Mouse (Mus musculus): ENCODE results near the gene Ndufaf2.

GRCm38 (mm10) chr13:108086724-108087123, 71.7 kb downstream of the Ndufaf2 start:
- no peak for TF ChIP-seq POLR2A (IDR thresholded peaks at IDR 0.05; ENCODE audit: low read depth, low read length)
- TF ChIP-seq CTCF (IDR thresholded peaks at IDR 0.05; ENCODE audit: extremely low read depth, insufficient read length, insufficient replicate concordance, low read depth, low read length), result no peak

All from small intestine, adult 2 months (tissue).